In genomic region chr6:70957341-70957940, GRCm38 (mm10) we compare ENCODE assay signal across 12 mouse cellular contexts. TPM values are rescaled to one million over a fixed set of nuclear protein-coding genes. Genes with fewer than 3 reads are reported as not detected.
DNase-seq lines count a peak whose midpoint lies in the region; ATAC-seq and TF ChIP-seq lines count a peak whose summit lies in the region.
"Had no signal": no experiment of that assay in that cellular context is flagged by ENCODE, and none has a peak within 500 bp of the region (broad histone marks: within the 10 kb centered on the region; RNA-seq: fewer than 3 reads in every experiment).

No protein-coding gene starts in this region.

- TF ChIP-seq CTCF in kidney, adult 2 months (conservative IDR thresholded peaks at IDR 0.05; ENCODE audit: insufficient read depth, insufficient read length, low read depth, low read length): no peak
- no peak for TF ChIP-seq CTCF in hindbrain, postnatal 0 days (IDR thresholded peaks at IDR 0.05; ENCODE audit: low read depth)

- H3K9ac ChIP-seq in kidney, embryonic 14.5 days (ENCODE audit: low read depth, low read length): no peak overlapping the region
- no peak overlapping the region for H3K9ac ChIP-seq in embryonic facial prominence, embryonic 14.5 days (ENCODE audit: low read depth, low read length)
- H3K9ac ChIP-seq in hindbrain, postnatal 0 days (replicated peaks; ENCODE audit: low read length): no peak overlapping the region

- WGBS in kidney, embryonic 14.5 days: 8% methylated on average over 7 of the region's 7 CpGs
- WGBS in kidney, adult 2 months: 28% methylated on average over 7 of the region's 7 CpGs
- WGBS in embryonic facial prominence, embryonic 14.5 days: 14% methylated on average over 7 of the region's 7 CpGs
- WGBS in hindbrain, postnatal 0 days: 9% methylated on average over 7 of the region's 7 CpGs

- peak overlapping the region; percentile 90; the same call in 1 of the 2 replicates for H3K4me2 ChIP-seq in kidney, embryonic 14.5 days (replicated peaks; ENCODE audit: low read depth, low read length)
- peak overlapping the region; percentile 85 for H3K4me2 ChIP-seq in embryonic facial prominence, embryonic 14.5 days (ENCODE audit: low read depth, low read length)
- H3K4me2 ChIP-seq in hindbrain, postnatal 0 days (ENCODE audit: low read depth, low read length): peak overlapping the region; percentile 84

- peaks cover 58% of the 10 kb centered on the region for H3K27me3 ChIP-seq in kidney, embryonic 14.5 days (ENCODE audit: control insufficient read depth, insufficient read depth, low read length)
- no peaks in the 10 kb centered on the region; the same call in none of the 2 replicates for H3K27me3 ChIP-seq in kidney, adult 2 months (replicated peaks; ENCODE audit: control insufficient read depth, insufficient read depth, low read length)
- H3K27me3 ChIP-seq in embryonic facial prominence, embryonic 14.5 days (replicated peaks; ENCODE audit: control insufficient read depth, insufficient read depth, low read length): peaks cover 80% of the 10 kb centered on the region
- peaks cover 51% of the 10 kb centered on the region for H3K27me3 ChIP-seq in hindbrain, postnatal 0 days (ENCODE audit: insufficient read depth, low read length)

- H3K4me1 ChIP-seq in kidney, embryonic 14.5 days (ENCODE audit: control insufficient read depth, insufficient read depth, low read length): peaks cover 7% of the 10 kb centered on the region; the same call in 1 of the 2 replicates
- no peaks in the 10 kb centered on the region for H3K4me1 ChIP-seq in kidney, adult 2 months (ENCODE audit: control insufficient read depth, insufficient read depth, low read length)
- no peaks in the 10 kb centered on the region for H3K4me1 ChIP-seq in embryonic facial prominence, embryonic 14.5 days (ENCODE audit: control insufficient read depth, insufficient read depth, low read length)
- peaks cover 5% of the 10 kb centered on the region; the same call in 1 of the 2 replicates for H3K4me1 ChIP-seq in hindbrain, postnatal 0 days (ENCODE audit: insufficient read depth, low read length)

- H3K27ac ChIP-seq in kidney, embryonic 14.5 days (ENCODE audit: low read depth, low read length): no peak overlapping the region
- no peak overlapping the region for H3K27ac ChIP-seq in kidney, adult 2 months (ENCODE audit: insufficient read depth, low read depth, low read length)
- H3K27ac ChIP-seq in embryonic facial prominence, embryonic 14.5 days (replicated peaks; ENCODE audit: low read depth, low read length): no peak overlapping the region
- H3K27ac ChIP-seq in hindbrain, postnatal 0 days: no peak overlapping the region

- H3K9me3 ChIP-seq in kidney, embryonic 14.5 days (ENCODE audit: control insufficient read depth, low read length): no peaks in the 10 kb centered on the region
- no peaks in the 10 kb centered on the region for H3K9me3 ChIP-seq in embryonic facial prominence, embryonic 14.5 days (ENCODE audit: control insufficient read depth, low read length)
- H3K9me3 ChIP-seq in hindbrain, postnatal 0 days (ENCODE audit: low read length): no peaks in the 10 kb centered on the region

- DNase-seq in kidney, adult 2 months: no peak
- DNase-seq in embryonic facial prominence, embryonic 14.5 days (ENCODE audit: low spot score): no peak
- no peak for DNase-seq in hindbrain, postnatal 0 days (ENCODE audit: low spot score)
- peak; percentile 50 for DNase-seq in neural tube, embryonic 10.5 days (ENCODE audit: extremely low spot score, low spot score)
- no peak for DNase-seq in urinary bladder, postnatal 10 days (ENCODE audit: low spot score)
- DNase-seq in layer of hippocampus, postnatal 14 days (ENCODE audit: low spot score in 2 of 2): no peak
- no peak for DNase-seq in adrenal gland, postnatal 14 days
- DNase-seq: gastrocnemius, postnatal 14 days; kidney, adult 9 months; liver had no signal

- TF ChIP-seq POLR2A in kidney, adult 2 months (IDR thresholded peaks at IDR 0.05; ENCODE audit: low read depth, low read length): no peak

- ATAC-seq in kidney, embryonic 14.5 days (ENCODE audit: low FRiP score, low TSS enrichment): no peak
- no peak for ATAC-seq in embryonic facial prominence, embryonic 14.5 days (ENCODE audit: low read depth)
- ATAC-seq in hindbrain, postnatal 0 days: no peak

- H3K4me3 ChIP-seq in kidney, embryonic 14.5 days (ENCODE audit: low read length): peak overlapping the region; percentile 49
- H3K4me3 ChIP-seq in kidney, adult 2 months (ENCODE audit: insufficient read depth, low read depth, low read length): no peak overlapping the region
- H3K4me3 ChIP-seq in embryonic facial prominence, embryonic 14.5 days (ENCODE audit: low read depth, low read length): peak overlapping the region; percentile 48
- H3K4me3 ChIP-seq in hindbrain, postnatal 0 days (ENCODE audit: low read length): peak overlapping the region; percentile 39

- no peaks in the 10 kb centered on the region for H3K36me3 ChIP-seq in kidney, embryonic 14.5 days (ENCODE audit: control insufficient read depth, insufficient read depth, low read length)
- no peaks in the 10 kb centered on the region for H3K36me3 ChIP-seq in kidney, adult 2 months (ENCODE audit: control insufficient read depth, insufficient read depth, low read length)
- no peaks in the 10 kb centered on the region for H3K36me3 ChIP-seq in embryonic facial prominence, embryonic 14.5 days (ENCODE audit: control insufficient read depth, insufficient read depth, low read length)
- H3K36me3 ChIP-seq in hindbrain, postnatal 0 days (ENCODE audit: insufficient read depth, low read length): no peaks in the 10 kb centered on the region

RNA-seq across cellular contexts. Expression of gene Foxi3, which starts 1.1 kb away (rescaled TPM):
- polyA plus RNA-seq in kidney, embryonic 14.5 days (2014; fragmentation: Nextera tagmentation; extraction: Ambion mirVana): not detected in 2 replicates
- not detected in 2 replicates for polyA plus RNA-seq in kidney, adult 2 months (2012; rRNA removed)
- polyA plus RNA-seq in embryonic facial prominence, embryonic 14.5 days (2014; fragmentation: Nextera tagmentation; extraction: Ambion mirVana): 0.51 and 1.0 TPM in 2 replicates
- total RNA-seq in hindbrain, postnatal 0 days (2014; rRNA removed): not detected in 2 replicates
- polyA plus RNA-seq in hindbrain, postnatal 0 days (2015; fragmentation: Nextera tagmentation; extraction: Ambion mirVana): not detected in 2 replicates
- total RNA-seq in layer of hippocampus, postnatal 14 days (2021): not detected
- not detected in 2 replicates for total RNA-seq in adrenal gland, postnatal 14 days (2021)
- total RNA-seq: gastrocnemius, postnatal 14 days; megakaryocyte, adult 5-6 weeks had no signal

RNA-seq across cellular contexts. Expression of gene Tex37, which starts 38.7 kb away (rescaled TPM):
- polyA plus RNA-seq in kidney, embryonic 14.5 days (2014; fragmentation: Nextera tagmentation; extraction: Ambion mirVana): not detected in 2 replicates
- polyA plus RNA-seq in kidney, adult 2 months (2012; rRNA removed): 0.39 TPM in 1 of 2 replicates, not detected in the other
- polyA plus RNA-seq in embryonic facial prominence, embryonic 14.5 days (2014; fragmentation: Nextera tagmentation; extraction: Ambion mirVana): not detected in 2 replicates
- not detected in 2 replicates for total RNA-seq in hindbrain, postnatal 0 days (2014; rRNA removed)
- polyA plus RNA-seq in hindbrain, postnatal 0 days (2015; fragmentation: Nextera tagmentation; extraction: Ambion mirVana): not detected in 2 replicates
- not detected for total RNA-seq in layer of hippocampus, postnatal 14 days (2021)
- total RNA-seq in adrenal gland, postnatal 14 days (2021): not detected in 2 replicates
- total RNA-seq: gastrocnemius, postnatal 14 days; megakaryocyte, adult 5-6 weeks had no signal
